Mouse (Mus musculus) liver, embryonic 14.5 days (tissue): ENCODE results near the gene Pafah1b1. TPM values are rescaled to one million over a fixed set of nuclear protein-coding genes. Genes with fewer than 3 reads are reported as not detected.

Source experiments
- ATAC-seq: fragments of 200-750 bp; cut with Nextera tagmentation; 2 replicates; pipeline ENCODE4 v1.8.0; 2017; ENCODE audit warnings: moderate number of reproducible peaks, mild to moderate bottlenecking, moderate library complexity; ENCODE audit not compliant: insufficient read depth
- DNase-seq, 3 experiments: peaks; one replicate each; pipeline ENCODE4 v3.0.0-alpha.2; 2012 to 2013; ENCODE audit warnings: low read depth in 3 of 3, low spot score in 3 of 3
- H3K27ac ChIP-seq: fragments of 300-500 bp; sonication (generic); 2 replicates; pipeline ENCODE4 v1.5.1; 2014; ENCODE audit warnings: moderate library complexity, mild to moderate bottlenecking, control low read depth, inconsistent platforms
- H3K27me3 ChIP-seq: fragments of 300-500 bp; sonication (generic); 2 replicates; pipeline ENCODE4 v1.6.1; 2014; ENCODE audit warnings: mild to moderate bottlenecking, low read length, moderate library complexity; ENCODE audit not compliant: control insufficient read depth, insufficient read depth
- H3K36me3 ChIP-seq: fragments of 300-500 bp; sonication (generic); replicated peaks from 2 replicates; pipeline ENCODE4 v1.6.1; 2014; ENCODE audit warnings: low read depth; ENCODE audit not compliant: control insufficient read depth, insufficient read depth
- H3K4me1 ChIP-seq, 2 experiments: fragments of 200-500 bp in 1 of 2; fragments of 300-500 bp in 1 of 2; sonication (generic) in 1 of 2; replicated peaks; 2 replicates each; pipeline ENCODE4 v1.6.1; 2012 to 2014; ENCODE audit warnings: antibody characterized with exemption in 1 of 2, inconsistent platforms in 1 of 2, low read length in 1 of 2; ENCODE audit not compliant: control insufficient read depth in 2 of 2, insufficient read depth in 2 of 2
- H3K4me2 ChIP-seq: fragments of 300-500 bp; sonication (generic); 2 replicates; pipeline ENCODE4 v1.6.1; 2014; ENCODE audit warnings: low read depth, mild to moderate bottlenecking, control low read depth, moderate library complexity
- H3K4me3 ChIP-seq, 2 experiments: fragments of 200-500 bp in 1 of 2; fragments of 300-500 bp in 1 of 2; sonication (generic) in 1 of 2; 2 replicates each; pipeline ENCODE4 v1.5.1; 2012 to 2014; ENCODE audit warnings: low read depth in 2 of 2, low read length in 2 of 2, mild to moderate bottlenecking in 2 of 2, control low read depth in 1 of 2, inconsistent platforms in 1 of 2, moderate library complexity in 1 of 2; ENCODE audit not compliant: insufficient read depth in 1 of 2
- H3K9ac ChIP-seq: fragments of 300-500 bp; sonication (generic); replicated peaks from 2 replicates; pipeline ENCODE4 v1.6.1; 2014; ENCODE audit warnings: mild to moderate bottlenecking, control low read depth, moderate library complexity
- H3K9me3 ChIP-seq: fragments of 300-500 bp; sonication (generic); 2 replicates; pipeline ENCODE4 v1.6.1; 2016; ENCODE audit warnings: low read length, mixed read lengths; ENCODE audit not compliant: control insufficient read depth
- CTCF ChIP-seq: IDR thresholded peaks from 2 replicates; pipeline ENCODE4 v1.5.1; 2016; ENCODE audit warnings: antibody characterized with exemption, low read depth, control low read depth
- EP300 ChIP-seq: IDR thresholded peaks from 2 replicates; pipeline ENCODE4 v1.6.1; 2016; ENCODE audit warnings: antibody characterized with exemption, low read depth
- WGBS: fragments of 180-500 bp; shearing (Covaris S2); extraction: QIAGEN DNeasy Blood & Tissue Kit; methylation state at CpG from one replicate; pipeline ENCODE4 v1.1.7; 2014; ENCODE audit not compliant: insufficient replicate concordance; 5-methylcytosine and 5-hydroxymethylcytosine counted together
- polyA plus RNA-seq, 2 experiments: library from polyadenylated mRNA; depleted of rRNA in 1 of 2; stranded (reverse) in 1 of 2; unstranded in 1 of 2; fragments of >200 nt; fragmentation: Nextera tagmentation in 1 of 2; extraction: Ambion mirVana in 1 of 2; gene quantifications; 2 replicates each; pipeline versions ENCODE4 v1.2.1 to v1.2.3; 2012 to 2014

The Pafah1b1 gene
- polyA plus RNA-seq, 2 experiments = 18.2 to 42.1 TPM

DNA sequence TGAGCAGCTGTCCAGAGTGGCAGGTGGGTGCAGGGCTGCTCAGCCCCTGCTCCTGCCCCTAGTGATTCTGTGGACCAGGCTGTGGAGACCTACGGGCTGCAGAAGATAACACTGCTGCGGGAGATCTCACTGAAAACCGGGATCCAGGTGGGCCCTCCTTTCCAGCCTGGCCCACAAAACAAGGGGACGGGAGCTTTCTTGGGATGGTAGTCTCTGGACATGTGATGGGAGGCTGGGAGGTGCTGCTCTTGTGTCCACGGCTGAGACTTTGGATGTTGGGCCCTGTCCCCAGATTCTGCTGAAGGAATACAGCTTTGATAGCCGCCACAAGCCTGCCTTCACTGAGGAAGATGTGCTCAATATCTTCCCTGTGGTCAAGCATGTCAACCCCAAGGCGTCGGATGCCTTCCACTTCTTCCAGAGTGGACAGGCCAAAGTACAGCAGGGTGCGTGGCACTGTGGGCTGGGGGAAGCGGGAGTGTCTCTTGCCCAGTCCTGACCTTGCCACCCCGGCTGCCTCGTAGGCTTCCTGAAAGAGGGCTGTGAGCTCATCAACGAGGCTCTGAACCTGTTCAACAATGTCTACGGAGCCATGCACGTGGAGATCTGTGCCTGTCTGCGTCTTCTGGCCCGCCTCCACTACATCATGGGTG, 58.7 kb downstream of the Pafah1b1 start:
- no peaks in the 10 kb centered on the region for H3K9me3 ChIP-seq
- ATAC-seq = no peak
- no peaks in the 10 kb centered on the region for H3K27me3 ChIP-seq
- no peak for DNase-seq
- no peak overlapping the region for H3K9ac ChIP-seq
- WGBS = 84% methylated on average over 17 of the region's 17 CpGs
- H3K4me2 ChIP-seq = no peak overlapping the region
- H3K36me3 ChIP-seq = peaks cover 61% of the 10 kb centered on the region
- TF ChIP-seq EP300 (no peak), CTCF (no peak)
- no peaks in the 10 kb centered on the region for H3K4me1 ChIP-seq
- H3K27ac ChIP-seq = no peak overlapping the region
- no peak overlapping the region for H3K4me3 ChIP-seq

DNA sequence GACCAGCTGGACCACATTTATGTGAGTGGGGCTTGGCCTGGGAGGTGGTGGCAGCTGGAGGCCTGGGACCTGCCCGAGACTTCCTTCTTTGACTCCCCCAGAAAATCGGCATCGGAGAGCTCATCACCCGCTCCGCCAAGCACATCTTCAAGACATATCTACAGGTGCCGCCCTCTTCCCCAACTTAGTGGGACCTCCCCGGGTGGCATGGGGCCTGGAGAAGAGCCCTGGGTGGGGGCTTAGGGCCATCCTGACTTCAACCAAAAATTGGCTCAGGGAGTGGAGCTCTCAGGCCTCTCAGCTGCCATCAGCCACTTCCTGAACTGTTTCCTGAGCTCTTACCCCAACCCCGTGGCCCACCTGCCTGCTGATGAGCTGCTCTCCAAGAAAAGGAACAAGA, 59.6 kb downstream of the Pafah1b1 start:
- H3K27me3 ChIP-seq = no peaks in the 10 kb centered on the region
- no peak for DNase-seq
- TF ChIP-seq EP300 (no peak), CTCF (no peak)
- H3K4me1 ChIP-seq = no peaks in the 10 kb centered on the region
- H3K27ac ChIP-seq = no peak overlapping the region
- 69% methylated on average over 8 of the region's 8 CpGs for WGBS
- no peaks in the 10 kb centered on the region for H3K9me3 ChIP-seq
- H3K4me2 ChIP-seq = no peak overlapping the region
- H3K9ac ChIP-seq = no peak overlapping the region; the same call in 1 of the 2 replicates
- ATAC-seq = no peak
- H3K4me3 ChIP-seq = no peak overlapping the region
- H3K36me3 ChIP-seq = peaks cover 64% of the 10 kb centered on the region

DNA sequence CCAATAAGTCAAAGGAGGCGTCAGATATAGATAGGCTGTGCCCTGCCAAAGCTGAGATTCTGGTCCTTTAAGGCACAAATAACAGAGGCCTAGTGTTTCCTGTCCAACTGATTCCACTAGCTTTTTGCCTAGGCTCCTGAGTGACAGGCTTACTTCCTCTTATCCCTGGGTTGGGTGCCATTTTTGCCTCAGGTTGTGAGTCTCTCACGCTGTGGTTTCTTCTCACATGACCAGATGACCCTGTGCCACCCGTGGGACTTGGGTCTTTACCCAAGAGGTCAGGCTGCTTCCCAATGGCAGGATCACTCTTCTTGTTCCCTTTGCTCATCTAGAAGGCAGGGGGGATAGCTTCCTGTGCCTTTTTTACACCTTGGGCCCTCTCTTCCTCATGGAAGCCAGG, 60.2 kb downstream of the Pafah1b1 start:
- Histone ChIP-seq H3K4me1 (no peaks in the 10 kb centered on the region), H3K27ac (no peak overlapping the region), H3K36me3 (peaks cover 67% of the 10 kb centered on the region), H3K9ac (no peak overlapping the region), H3K4me2 (no peak overlapping the region), H3K4me3 (no peak overlapping the region), H3K9me3 (no peaks in the 10 kb centered on the region), H3K27me3 (no peaks in the 10 kb centered on the region)
- no peak for ATAC-seq
- 52% methylated on average over 3 of the region's 3 CpGs for WGBS
- DNase-seq = no peak
- TF ChIP-seq CTCF (no peak), EP300 (no peak)

DNA sequence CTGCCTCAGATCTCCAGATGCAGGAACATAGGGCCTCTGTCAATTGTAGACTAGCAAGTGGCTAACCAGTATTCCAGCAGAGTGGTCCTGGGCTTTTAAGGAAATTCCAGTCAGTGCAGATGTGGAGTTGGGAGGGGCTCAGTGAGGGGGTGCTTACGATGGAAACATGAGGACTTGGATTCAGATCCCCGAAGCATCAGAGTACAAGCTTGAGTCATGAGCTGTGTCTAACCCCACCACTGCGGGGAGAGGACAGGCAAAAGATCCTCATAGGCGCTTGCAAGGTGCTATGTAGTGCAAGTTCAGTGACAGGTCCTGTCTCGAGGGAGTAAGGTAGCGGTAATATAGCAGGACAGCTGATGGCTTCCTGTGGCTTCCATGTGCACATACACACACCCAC, 62.2 kb downstream of the Pafah1b1 start:
- H3K27ac ChIP-seq = no peak overlapping the region
- WGBS = 74% methylated on average over 6 of the region's 6 CpGs
- TF ChIP-seq CTCF = no peak
- no peak for TF ChIP-seq EP300
- no peak overlapping the region for H3K9ac ChIP-seq
- H3K4me2 ChIP-seq = no peak overlapping the region
- H3K9me3 ChIP-seq = no peaks in the 10 kb centered on the region
- ATAC-seq = no peak
- no peaks in the 10 kb centered on the region for H3K4me1 ChIP-seq
- no peak for DNase-seq
- H3K4me3 ChIP-seq = no peak overlapping the region
- peaks cover 76% of the 10 kb centered on the region for H3K36me3 ChIP-seq
- no peaks in the 10 kb centered on the region for H3K27me3 ChIP-seq

DNA sequence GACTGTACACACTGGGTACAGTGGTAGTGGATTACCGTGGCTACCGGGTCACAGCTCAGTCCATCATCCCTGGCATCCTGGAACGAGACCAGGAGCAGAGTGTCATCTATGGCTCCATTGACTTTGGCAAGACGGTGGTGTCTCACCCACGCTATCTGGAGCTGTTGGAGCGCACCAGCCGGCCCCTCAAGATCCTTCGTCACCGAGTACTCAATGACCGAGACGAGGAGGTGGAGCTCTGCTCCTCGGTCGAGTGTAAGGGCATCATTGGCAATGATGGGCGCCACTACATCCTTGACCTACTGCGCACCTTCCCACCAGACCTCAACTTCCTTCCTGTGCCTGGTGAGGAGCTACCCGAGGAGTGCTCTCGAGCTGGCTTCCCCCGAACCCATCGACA, 62.8 kb downstream of the Pafah1b1 start:
- no peaks in the 10 kb centered on the region for H3K4me1 ChIP-seq
- no peaks in the 10 kb centered on the region for H3K9me3 ChIP-seq
- no peak overlapping the region for H3K9ac ChIP-seq
- H3K27ac ChIP-seq = no peak overlapping the region
- TF ChIP-seq CTCF (no peak), EP300 (no peak)
- peaks cover 78% of the 10 kb centered on the region for H3K36me3 ChIP-seq
- ATAC-seq = no peak
- 71% methylated on average over 19 of the region's 19 CpGs for WGBS
- no peaks in the 10 kb centered on the region for H3K27me3 ChIP-seq
- DNase-seq = no peak
- H3K4me2 ChIP-seq = no peak overlapping the region
- no peak overlapping the region for H3K4me3 ChIP-seq
